Mouse (Mus musculus) G1E (cell line): ENCODE results near the gene Mars2.

Experiments used
- CTCF ChIP-seq: IDR thresholded peaks from 2 replicates; pipeline ENCODE4 v1.5.1; 2012; ENCODE audit warnings: low read depth, low read length, inconsistent platforms, mixed read lengths
- GATA1 ChIP-seq: IDR thresholded peaks from 2 replicates; pipeline ENCODE4 v1.6.1; 2012; ENCODE audit warnings: borderline replicate concordance, low read length, inconsistent platforms, mixed read lengths

DNA sequence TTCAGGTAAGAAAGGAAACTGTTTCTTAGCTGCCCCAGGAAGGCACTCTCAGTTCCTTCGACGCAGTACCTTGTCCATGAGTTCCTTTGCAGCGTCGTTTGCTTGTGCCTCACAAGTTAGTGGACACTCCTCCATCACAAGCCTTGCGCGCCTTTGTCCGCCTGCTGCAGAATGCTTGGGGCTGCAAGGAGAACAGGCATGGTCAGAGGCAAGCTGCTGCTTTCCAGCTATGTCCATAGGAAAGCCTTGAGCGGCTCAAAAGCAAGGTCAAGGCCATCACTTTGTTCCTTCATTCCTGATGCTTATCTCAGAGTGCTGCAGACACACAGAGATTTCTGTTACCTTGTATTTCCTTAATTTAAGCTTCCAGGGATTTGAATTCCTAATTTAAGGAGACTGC lies 25.9 kb upstream of the Mars2 start:
- TF ChIP-seq GATA1: no peak
- TF ChIP-seq CTCF: no peak
